Comparison of ENCODE assay signal across 8 mouse cellular contexts in the genomic region with DNA sequence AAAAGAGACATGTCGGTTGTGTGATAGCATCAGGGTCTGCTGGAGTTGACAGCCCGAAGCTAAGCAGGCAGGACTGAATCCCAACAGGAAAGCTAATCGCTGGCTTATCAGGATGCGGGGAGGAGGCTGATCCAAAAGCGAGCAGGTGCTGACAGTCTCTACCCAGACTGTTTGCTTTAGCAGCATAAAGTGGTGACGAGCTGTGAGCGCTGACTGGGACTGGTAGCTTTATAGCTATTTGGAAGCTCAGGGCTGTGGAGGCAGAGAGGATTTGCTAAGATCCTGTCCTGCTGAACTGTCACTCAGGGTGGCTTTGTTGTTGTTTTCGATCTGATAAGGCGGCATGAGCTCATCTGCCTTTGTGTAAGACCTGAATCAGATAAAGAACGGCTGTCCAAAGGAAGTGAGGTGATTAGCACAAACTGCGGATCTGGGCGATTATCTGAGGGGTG.
A peak's percentile ranks its signal among the peaks of the same experiment; 100 is the strongest.
DNase-seq lines count a peak whose midpoint lies in the region; ATAC-seq and TF ChIP-seq lines count a peak whose summit lies in the region.

No protein-coding gene starts in this region.

- no peaks in the 10 kb centered on the region for H3K79me2 ChIP-seq in MEL (ENCODE audit: control insufficient read depth, insufficient read depth, low read length, poor library complexity)

- TF ChIP-seq RAD21 in MEL (IDR thresholded peaks at IDR 0.05; ENCODE audit: low read depth, low read length), result no peak

- peaks cover 0 to 10% of the 10 kb centered on the region in 2 experiments; a peak in 2 of 4 replicates for H3K36me3 ChIP-seq in MEL (ENCODE audit: control insufficient read depth in 1 of 2, insufficient read depth in 2 of 2, low read length in 2 of 2)
- no peaks in the 10 kb centered on the region for H3K36me3 ChIP-seq in forebrain, embryonic 14.5 days (ENCODE audit: control insufficient read depth, insufficient read depth, low read length)
- no peaks in the 10 kb centered on the region for H3K36me3 ChIP-seq in hindbrain, embryonic 14.5 days (replicated peaks; ENCODE audit: control insufficient read depth, insufficient read depth)
- H3K36me3 ChIP-seq in midbrain, postnatal 0 days (ENCODE audit: insufficient read depth, low read length), result no peaks in the 10 kb centered on the region

- H3K4me3 ChIP-seq in MEL (ENCODE audit: control insufficient read depth in 1 of 2, insufficient read depth in 1 of 2, low read depth in 2 of 2, low read length in 2 of 2), result no peak overlapping the region
- H3K4me3 ChIP-seq in forebrain, embryonic 14.5 days (ENCODE audit: low read depth, low read length), result peak overlapping the region; percentile 3; the same call in 1 of the 2 replicates
- H3K4me3 ChIP-seq in hindbrain, embryonic 14.5 days (replicated peaks; ENCODE audit: low read length), result peak overlapping the region; percentile 1; the same call in 1 of the 2 replicates
- peak overlapping the region; percentile 15 for H3K4me3 ChIP-seq in midbrain, postnatal 0 days (ENCODE audit: low read depth, low read length)

- no peak overlapping the region for H3K27ac ChIP-seq in MEL (ENCODE audit: control insufficient read depth, low read depth, low read length)
- peak overlapping the region; percentile 78 for H3K27ac ChIP-seq in forebrain, embryonic 14.5 days (ENCODE audit: low read depth, low read length)
- peak overlapping the region; percentile 78 for H3K27ac ChIP-seq in hindbrain, embryonic 14.5 days
- peak overlapping the region; percentile 64 for H3K27ac ChIP-seq in midbrain, postnatal 0 days (ENCODE audit: low read depth, low read length)

- no peak for TF ChIP-seq POLR2A in MEL (IDR thresholded peaks at IDR 0.05; ENCODE audit: control insufficient read depth in 1 of 2, insufficient read depth in 1 of 2, low read depth in 1 of 2, low read length in 2 of 2, poor library complexity in 1 of 2)

- no peak overlapping the region for H3K9ac ChIP-seq in MEL (ENCODE audit: control insufficient read depth, low read depth, low read length, poor library complexity, severe bottlenecking)
- peak overlapping the region; percentile 46 for H3K9ac ChIP-seq in forebrain, embryonic 14.5 days (ENCODE audit: low read length)
- H3K9ac ChIP-seq in hindbrain, embryonic 14.5 days, result peak overlapping the region; percentile 34
- H3K9ac ChIP-seq in midbrain, postnatal 0 days (replicated peaks; ENCODE audit: low read length, poor library complexity, severe bottlenecking), result peak overlapping the region; percentile 19; the same call in 1 of the 2 replicates

- WGBS in forebrain, embryonic 14.5 days, result 5% methylated on average over 12 of the region's 12 CpGs
- WGBS in hindbrain, embryonic 14.5 days, result 7% methylated on average over 12 of the region's 12 CpGs
- WGBS in midbrain, postnatal 0 days, result 5% methylated on average over 12 of the region's 12 CpGs

- TF ChIP-seq EP300 in MEL (IDR thresholded peaks at IDR 0.05; ENCODE audit: low read depth in 1 of 2, low read length in 2 of 2), result no peak

- peak overlapping the region; percentile 37 for H3K4me2 ChIP-seq in forebrain, embryonic 14.5 days (ENCODE audit: low read length)
- H3K4me2 ChIP-seq in hindbrain, embryonic 14.5 days (replicated peaks), result peak overlapping the region; percentile 44
- peak overlapping the region; percentile 43 for H3K4me2 ChIP-seq in midbrain, postnatal 0 days (ENCODE audit: low read depth, low read length, poor library complexity, severe bottlenecking)

- no peaks in the 10 kb centered on the region for H3K9me3 ChIP-seq in MEL (replicated peaks; ENCODE audit: insufficient read depth, low read length)
- no peaks in the 10 kb centered on the region for H3K9me3 ChIP-seq in forebrain, embryonic 14.5 days (replicated peaks; ENCODE audit: control insufficient read depth, low read length)
- no peaks in the 10 kb centered on the region for H3K9me3 ChIP-seq in hindbrain, embryonic 14.5 days (ENCODE audit: control insufficient read depth, low read length)
- no peaks in the 10 kb centered on the region for H3K9me3 ChIP-seq in midbrain, postnatal 0 days (ENCODE audit: low read length)

- no peak for TF ChIP-seq CTCF in MEL (IDR thresholded peaks at IDR 0.05 in 2 of 3, conservative IDR thresholded peaks at IDR 0.05 in 1 of 3; ENCODE audit: control insufficient read depth in 1 of 3, insufficient read depth in 1 of 3, low read depth in 2 of 3, low read length in 3 of 3, poor library complexity in 1 of 3, severe bottlenecking in 1 of 3)
- TF ChIP-seq CTCF in midbrain, postnatal 0 days (IDR thresholded peaks at IDR 0.05), result no peak

- ATAC-seq in cerebellum, adult (ENCODE audit: insufficient number of reproducible peaks, low FRiP score, low TSS enrichment), result peak; percentile 76
- peak; percentile 89 for ATAC-seq in forebrain, embryonic 14.5 days
- ATAC-seq in hindbrain, embryonic 14.5 days (ENCODE audit: low FRiP score), result peak; percentile 62; the same call in 1 of the 2 replicates
- ATAC-seq in midbrain, postnatal 0 days (ENCODE audit: low FRiP score), result peak; percentile 58; the same call in 1 of the 2 replicates

- H3K4me1 ChIP-seq in MEL (ENCODE audit: control insufficient read depth in 1 of 2, insufficient read depth in 2 of 2, low read length in 2 of 2), result peaks cover 0 to 14% of the 10 kb centered on the region in 2 experiments; a peak in 2 of 4 replicates
- peaks cover 20% of the 10 kb centered on the region for H3K4me1 ChIP-seq in forebrain, embryonic 14.5 days (ENCODE audit: control insufficient read depth, insufficient read depth, low read length)
- H3K4me1 ChIP-seq in hindbrain, embryonic 14.5 days (replicated peaks; ENCODE audit: control insufficient read depth, insufficient read depth, low read length), result peaks cover 24% of the 10 kb centered on the region
- H3K4me1 ChIP-seq in midbrain, postnatal 0 days (ENCODE audit: insufficient read depth, low read length), result 0 out of 2 replicates have a peak, but pooled peaks cover 4% of the 10 kb centered on the region

- peak; percentile 9 for DNase-seq in MEL (ENCODE audit: low read depth, low spot score)
- peak; percentile 88 for DNase-seq in forebrain, embryonic 14.5 days (ENCODE audit: low spot score)
- DNase-seq in hindbrain, embryonic 14.5 days (ENCODE audit: low spot score), result peak; percentile 56
- DNase-seq in liver, result peak; percentile 6
- DNase-seq in midbrain, postnatal 0 days (ENCODE audit: low spot score), result peak; percentile 72
- peak; percentile 5 to 7 for DNase-seq in urinary bladder, postnatal 36 days (ENCODE audit: low spot score in 2 of 2)
- DNase-seq in kidney, adult 9 months, result no peak

- no peaks in the 10 kb centered on the region for H3K27me3 ChIP-seq in MEL (ENCODE audit: control insufficient read depth in 1 of 2, insufficient read depth in 2 of 2, low read length in 2 of 2)
- no peaks in the 10 kb centered on the region for H3K27me3 ChIP-seq in forebrain, embryonic 14.5 days (replicated peaks; ENCODE audit: control insufficient read depth, insufficient read depth, low read length)
- H3K27me3 ChIP-seq in hindbrain, embryonic 14.5 days (ENCODE audit: control insufficient read depth, insufficient read depth, low read length), result no peaks in the 10 kb centered on the region
- no peaks in the 10 kb centered on the region for H3K27me3 ChIP-seq in midbrain, postnatal 0 days (ENCODE audit: insufficient read depth, low read length)

TF ChIP-seq in MEL, 35 proteins besides CTCF, POLR2A, EP300 and RAD21:
- TF ChIP-seq POLR2AphosphoS2 (IDR thresholded peaks at IDR 0.05; ENCODE audit: low read length), result no peak
- TF ChIP-seq USF2 (IDR thresholded peaks at IDR 0.05; ENCODE audit: borderline replicate concordance in 1 of 2, insufficient read depth in 1 of 2, low read depth in 1 of 2, low read length in 2 of 2), result no peak
- TF ChIP-seq ETS1 (IDR thresholded peaks at IDR 0.05; ENCODE audit: low read depth, low read length), result peak; percentile 59; the same call in 1 of the 2 replicates
- no peak for TF ChIP-seq NELFE (IDR thresholded peaks at IDR 0.05; ENCODE audit: low read depth, low read length)
- no peak for TF ChIP-seq CHD1 (IDR thresholded peaks at IDR 0.05; ENCODE audit: low read depth, low read length)
- TF ChIP-seq MAFK (IDR thresholded peaks at IDR 0.05; ENCODE audit: borderline replicate concordance, low read depth, low read length), result no peak
- no peak for TF ChIP-seq USF1 (IDR thresholded peaks at IDR 0.05; ENCODE audit: low read depth, low read length)
- TF ChIP-seq MYB (IDR thresholded peaks at IDR 0.05; ENCODE audit: low read depth, low read length), result no peak
- TF ChIP-seq KAT2A (conservative IDR thresholded peaks at IDR 0.05; ENCODE audit: low read depth, low read length), result no peak
- TF ChIP-seq TAL1 (IDR thresholded peaks at IDR 0.05; ENCODE audit: low read length), result no peak
- no peak for TF ChIP-seq GABPA (IDR thresholded peaks at IDR 0.05; ENCODE audit: low read depth, low read length)
- TF ChIP-seq E2F4 (IDR thresholded peaks at IDR 0.05; ENCODE audit: borderline replicate concordance, low read depth, low read length), result no peak
- no peak for TF ChIP-seq ZC3H11A (IDR thresholded peaks at IDR 0.05; ENCODE audit: low read depth, low read length)
- TF ChIP-seq GATA1 (IDR thresholded peaks at IDR 0.05; ENCODE audit: low read depth, low read length), result peak; percentile 46
- TF ChIP-seq NRF1 (IDR thresholded peaks at IDR 0.05; ENCODE audit: insufficient read depth, low read depth, low read length, poor library complexity, severe bottlenecking), result no peak
- TF ChIP-seq MAX (IDR thresholded peaks at IDR 0.05; ENCODE audit: low read length), result no peak

Comparison
In these comparisons a context has a peak if more than half of its experiments do, and no peak if none do; other contexts are left out.
1. H3K4me3 ChIP-seq: peak in forebrain, embryonic 14.5 days (single experiment), hindbrain, embryonic 14.5 days (single experiment) and midbrain, postnatal 0 days (single experiment); none in MEL (0 of 2).
2. Peak in every context shown above with its lines, with median percentiles within 50 percentile points of each other: ATAC-seq and H3K4me2 ChIP-seq.